Mouse (Mus musculus): ENCODE results near the gene Ncf1.

- TF ChIP-seq CTCF (IDR thresholded peaks at IDR 0.05; ENCODE audit: low read depth): no peak
- no peak for TF ChIP-seq EP300 (IDR thresholded peaks at IDR 0.05; ENCODE audit: low read depth)
Observed at GRCm38 (mm10) chr5:134231376-134231775, 2.0 kb upstream of the Ncf1 start.

Measured in liver, postnatal 0 days (tissue).